Mouse (Mus musculus) CH12F3 (cell line): Measurements from ENCODE around the gene Ccl25.
"Not testable (repeated sequence)": the region's sequence is repeated elsewhere in the genome, so short reads cannot be mapped to it uniquely, and the experiment has no call there.

Experiments
- in situ Hi-C: fragments of 300-500 bp; cut with MboI; formaldehyde crosslinking; loops from 2 replicates; pipeline ENCODE4 v1.14.3; 2020; ENCODE audit warnings: low sequenced_read_pairs

The Ccl25 gene

GRCm38 (mm10) chr8:4335678-4336077 is 10.7 kb downstream of the Ccl25 start:
- in situ Hi-C loops = no loop called here

GRCm38 (mm10) chr8:4340207-4340606 is 15.2 kb downstream of the Ccl25 start:
- in situ Hi-C loops = no loop called here

- in situ Hi-C loops = no loop called here
These were observed 22.7 kb downstream of the Ccl25 start for GRCm38 (mm10) chr8:4347661-4348060.

- in situ Hi-C loops = no loop called here
These were observed 23.3 kb downstream of the Ccl25 start for GRCm38 (mm10) chr8:4348275-4348674.

- in situ Hi-C loops = no loop called here
These were observed 24.3 kb downstream of the Ccl25 start for GRCm38 (mm10) chr8:4349335-4349734.

GRCm38 (mm10) chr8:4350618-4351017 is 25.6 kb downstream of the Ccl25 start:
- in situ Hi-C loops = no loop called here

- in situ Hi-C loops = not testable (repeated sequence)
These were observed 27.6 kb downstream of the Ccl25 start for GRCm38 (mm10) chr8:4352562-4352961.

GRCm38 (mm10) chr8:4353741-4354140 is 28.7 kb downstream of the Ccl25 start:
- in situ Hi-C loops = no loop called here

- in situ Hi-C loops = no loop called here
These were observed 29.5 kb downstream of the Ccl25 start for GRCm38 (mm10) chr8:4354516-4354915.

- in situ Hi-C loops = no loop called here
These were observed 30.4 kb downstream of the Ccl25 start for GRCm38 (mm10) chr8:4355455-4355854.

GRCm38 (mm10) chr8:4359362-4359761 is 34.4 kb downstream of the Ccl25 start:
- in situ Hi-C loops = no loop called here

GRCm38 (mm10) chr8:4360922-4361321 is 35.9 kb downstream of the Ccl25 start:
- in situ Hi-C loops = no loop called here

- in situ Hi-C loops = no loop called here
These were observed 41.2 kb downstream of the Ccl25 start for GRCm38 (mm10) chr8:4366189-4366588.

- in situ Hi-C loops = no loop called here
These were observed 42.8 kb downstream of the Ccl25 start for GRCm38 (mm10) chr8:4367808-4368207.

GRCm38 (mm10) chr8:4368470-4368869 is 43.5 kb downstream of the Ccl25 start:
- in situ Hi-C loops = no loop called here

- in situ Hi-C loops = no loop called here
These were observed 45.1 kb downstream of the Ccl25 start for GRCm38 (mm10) chr8:4370078-4370477.

- in situ Hi-C loops = no loop called here
These were observed 47.6 kb downstream of the Ccl25 start for GRCm38 (mm10) chr8:4372657-4373056.

- in situ Hi-C loops = no loop called here
These were observed 76.4 kb downstream of the Ccl25 start for GRCm38 (mm10) chr8:4401442-4401841.

- in situ Hi-C loops = no loop called here
These were observed 79.2 kb downstream of the Ccl25 start for GRCm38 (mm10) chr8:4403960-4404879.

GRCm38 (mm10) chr8:4404880-4405261 is 79.9 kb downstream of the Ccl25 start:
- in situ Hi-C loops = no loop called here

GRCm38 (mm10) chr8:4408425-4408824 is 83.4 kb downstream of the Ccl25 start:
- in situ Hi-C loops = not testable (repeated sequence)
